Mouse (Mus musculus) ES-Bruce4 (cell line): ENCODE results near the gene Tmem30a.

Experiments
- CTCF ChIP-seq: IDR thresholded peaks from one replicate; pipeline ENCODE4 v1.8.1; 2011; ENCODE audit warnings: low read depth, low read length
- POLR2A ChIP-seq: IDR thresholded peaks from one replicate; pipeline ENCODE4 v1.8.1; 2011; ENCODE audit warnings: low read length; ENCODE audit not compliant: insufficient read depth

GRCm38 (mm10) chr9:79814592-79814991, 21.3 kb upstream of the Tmem30a start:
- TF ChIP-seq POLR2A (no peak), CTCF (no peak)
